Mouse (Mus musculus) small intestine, adult 2 months (tissue): Measurements from ENCODE around the gene Mau2.

Experiments
- CTCF ChIP-seq: fragments of 200-500 bp; IDR thresholded peaks from 2 replicates; pipeline ENCODE4 v1.5.1; 2012; ENCODE audit warnings: low read depth, mild to moderate bottlenecking, control low read depth, inconsistent platforms, low read length, moderate library complexity, mixed read lengths; ENCODE audit not compliant: insufficient replicate concordance, insufficient read length; ENCODE audit errors: extremely low read depth
- POLR2A ChIP-seq: fragments of 200-500 bp; IDR thresholded peaks from 2 replicates; pipeline ENCODE4 v1.6.1; 2012; ENCODE audit warnings: low read depth, mild to moderate bottlenecking, control low read depth, inconsistent platforms, low read length, moderate library complexity

DNA sequence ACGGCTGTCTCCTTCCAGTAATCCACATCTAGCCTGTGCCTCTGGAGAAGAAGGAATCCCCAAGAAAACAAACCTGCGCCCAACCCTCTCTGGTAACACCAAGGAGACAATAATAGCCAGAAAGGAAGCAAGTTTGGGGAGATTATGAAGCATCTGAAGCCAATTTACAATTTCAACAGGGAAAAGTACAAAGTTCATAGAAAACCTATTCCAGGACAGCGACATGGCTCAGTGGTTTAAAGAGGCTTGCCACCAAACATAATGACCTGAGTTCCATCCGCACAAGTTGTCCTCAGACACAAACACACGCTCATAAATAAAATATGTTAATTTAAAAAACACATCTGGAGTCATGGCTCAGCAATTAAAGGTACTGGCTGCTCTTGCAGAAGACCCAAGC is 67.7 kb downstream of the Mau2 start:
- TF ChIP-seq CTCF = no peak
- TF ChIP-seq POLR2A = no peak
